Mouse (Mus musculus): ENCODE results near the gene S100a5. TPM values are rescaled to one million over a fixed set of nuclear protein-coding genes. Genes with fewer than 3 reads are reported as not detected.

Gene S100a5
- polyA plus RNA-seq, 1 experiment from 2014 or later, result 0.91 TPM

DNA sequence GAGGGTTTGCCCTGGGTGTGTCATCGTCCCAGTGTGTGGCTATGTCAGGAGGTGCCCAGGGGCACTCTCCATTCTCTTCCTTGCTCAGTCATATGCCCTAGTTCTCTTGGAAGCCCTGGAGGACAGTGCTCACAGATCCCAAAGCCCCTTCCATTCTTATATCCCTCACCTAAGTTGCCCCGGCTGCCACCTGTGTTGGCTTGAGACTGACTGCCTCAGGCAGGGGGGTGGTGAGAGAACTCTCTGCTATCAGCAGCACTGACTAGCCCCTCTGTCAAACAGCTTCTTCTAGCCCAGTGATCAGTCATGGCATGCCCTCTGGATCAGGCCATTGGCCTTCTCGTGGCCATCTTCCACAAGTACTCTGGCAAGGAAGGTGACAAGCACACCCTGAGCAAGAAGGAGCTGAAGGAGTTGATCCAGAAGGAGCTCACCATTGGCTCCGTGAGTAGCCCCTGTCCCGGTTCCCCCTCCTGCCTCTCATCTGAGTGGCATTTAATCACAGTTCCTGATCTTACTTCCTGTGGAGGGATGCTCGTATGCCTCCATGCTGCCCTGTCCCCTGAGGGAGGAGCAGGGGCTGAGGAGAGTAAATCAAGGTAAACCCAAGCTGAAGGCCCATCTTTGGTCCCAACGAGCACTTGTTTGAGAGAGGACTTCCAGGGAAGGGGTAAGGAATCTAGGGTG lies 5.3 kb downstream of the S100a5 start:
- WGBS, result 50% methylated on average over 7 of the region's 7 CpGs
- no peaks in the 10 kb centered on the region for H3K9me3 ChIP-seq
- H3K4me2 ChIP-seq (replicated peaks), result peak overlapping the region; percentile 60
- H3K4me3 ChIP-seq, result 0 out of 2 replicates have a peak overlapping the region, but pooled peaks have one; percentile 31
- H3K27me3 ChIP-seq, result peaks cover 2% of the 10 kb centered on the region; the same call in 1 of the 2 replicates
- no peak overlapping the region for H3K9ac ChIP-seq
- ATAC-seq (ENCODE audit: insufficient number of reproducible peaks, insufficient read depth, low FRiP score, low TSS enrichment), result no peak
- no peak overlapping the region for H3K27ac ChIP-seq
- peaks cover 23% of the 10 kb centered on the region; the same call in 1 of the 2 replicates for H3K4me1 ChIP-seq
- no peaks in the 10 kb centered on the region for H3K36me3 ChIP-seq

DNA sequence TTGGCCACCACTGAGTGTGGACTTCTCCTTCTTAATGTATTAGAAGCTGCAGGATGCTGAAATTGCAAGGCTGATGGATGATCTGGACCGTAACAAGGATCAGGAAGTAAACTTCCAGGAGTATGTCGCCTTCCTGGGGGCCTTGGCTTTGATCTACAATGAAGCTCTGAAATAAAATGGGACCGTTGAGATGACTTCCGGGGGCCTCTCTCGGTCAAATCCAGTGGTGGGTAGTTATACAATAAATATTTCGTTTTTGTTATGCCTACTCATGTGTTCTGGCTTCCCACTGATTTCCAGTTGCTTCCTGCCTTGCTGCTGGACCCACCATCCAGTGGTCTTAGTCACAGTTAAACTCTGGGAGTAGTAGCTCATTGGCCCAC lies 5.8 kb downstream of the S100a5 start:
- no peak overlapping the region for H3K4me2 ChIP-seq (replicated peaks)
- ATAC-seq (ENCODE audit: insufficient number of reproducible peaks, insufficient read depth, low FRiP score, low TSS enrichment), result no peak
- H3K4me3 ChIP-seq, result no peak overlapping the region
- H3K27me3 ChIP-seq, result peaks cover 2% of the 10 kb centered on the region; the same call in 1 of the 2 replicates
- no peaks in the 10 kb centered on the region for H3K36me3 ChIP-seq
- no peak overlapping the region for H3K9ac ChIP-seq
- H3K9me3 ChIP-seq, result no peaks in the 10 kb centered on the region
- H3K27ac ChIP-seq, result no peak overlapping the region
- 85% methylated on average over 6 of the region's 6 CpGs for WGBS
- H3K4me1 ChIP-seq, result peaks cover 23% of the 10 kb centered on the region; the same call in 1 of the 2 replicates

DNA sequence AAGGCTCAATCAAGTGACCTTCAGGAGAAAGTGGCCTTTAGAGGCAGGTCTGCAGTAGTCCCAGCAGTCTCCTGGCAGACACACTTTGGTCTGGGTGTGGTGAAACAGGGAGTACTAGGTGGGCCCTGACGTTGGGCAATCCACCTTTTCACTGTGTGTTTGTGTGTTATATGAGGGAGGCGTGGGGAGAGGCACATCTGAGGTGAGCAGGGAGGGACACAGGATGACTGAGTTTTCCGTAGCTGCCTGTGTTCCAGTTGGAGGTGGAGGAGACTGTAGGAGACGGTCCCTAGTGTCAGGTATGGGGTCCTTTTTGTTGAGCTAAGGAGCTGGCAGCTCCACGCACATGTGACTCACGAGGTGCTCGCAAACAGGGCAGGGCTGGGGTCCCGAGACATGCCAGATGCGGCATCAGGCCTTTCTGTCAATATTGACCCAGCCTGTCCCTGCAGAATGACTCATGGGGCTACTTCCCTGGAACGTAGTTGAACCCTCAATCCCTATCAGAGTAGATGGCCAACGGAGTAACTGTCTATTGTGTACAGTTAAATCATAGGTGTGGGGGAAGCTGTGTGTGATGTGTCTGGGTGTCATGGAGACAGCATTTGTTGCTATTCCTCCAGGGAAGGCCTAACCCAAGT lies 6.4 kb downstream of the S100a5 start:
- H3K27me3 ChIP-seq, result peaks cover 2% of the 10 kb centered on the region; the same call in 1 of the 2 replicates
- no peak overlapping the region for H3K4me3 ChIP-seq
- peaks cover 23% of the 10 kb centered on the region; the same call in 1 of the 2 replicates for H3K4me1 ChIP-seq
- no peak overlapping the region for H3K9ac ChIP-seq
- no peaks in the 10 kb centered on the region for H3K9me3 ChIP-seq
- no peaks in the 10 kb centered on the region for H3K36me3 ChIP-seq
- no peak overlapping the region for H3K4me2 ChIP-seq (replicated peaks)
- 81% methylated on average over 11 of the region's 11 CpGs for WGBS
- ATAC-seq (ENCODE audit: insufficient number of reproducible peaks, insufficient read depth, low FRiP score, low TSS enrichment), result no peak
- H3K27ac ChIP-seq, result no peak overlapping the region

DNA sequence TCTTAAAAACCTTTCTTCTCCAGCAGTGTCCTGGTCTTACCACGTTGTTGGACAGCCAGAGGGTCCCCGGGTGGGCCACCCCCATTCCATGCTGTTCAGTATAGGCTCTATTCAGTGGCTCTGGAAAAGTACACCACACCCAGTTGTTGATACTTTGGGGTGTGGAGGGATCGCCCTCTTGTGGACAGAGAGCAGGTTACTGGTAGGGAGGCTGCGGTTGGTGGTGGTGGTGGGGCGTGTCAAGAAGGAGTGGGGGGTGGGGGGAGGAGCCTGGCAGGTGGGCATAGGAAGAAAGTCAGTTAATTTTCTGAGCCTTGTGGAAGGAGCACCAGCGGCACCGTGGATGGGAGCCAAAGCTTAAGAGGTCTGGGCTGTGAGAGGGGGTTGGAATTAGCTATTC lies 7.1 kb downstream of the S100a5 start:
- H3K9me3 ChIP-seq, result no peaks in the 10 kb centered on the region
- H3K36me3 ChIP-seq, result no peaks in the 10 kb centered on the region
- H3K4me1 ChIP-seq, result peaks cover 23% of the 10 kb centered on the region; the same call in 1 of the 2 replicates
- H3K9ac ChIP-seq, result no peak overlapping the region
- peak; percentile 65; the same call in 1 of the 2 replicates for ATAC-seq (ENCODE audit: insufficient number of reproducible peaks, insufficient read depth, low FRiP score, low TSS enrichment)
- no peak overlapping the region for H3K27ac ChIP-seq
- peaks cover 2% of the 10 kb centered on the region; the same call in 1 of the 2 replicates for H3K27me3 ChIP-seq
- 11% methylated on average over 7 of the region's 7 CpGs for WGBS
- no peak overlapping the region for H3K4me3 ChIP-seq
- H3K4me2 ChIP-seq (replicated peaks), result no peak overlapping the region

DNA sequence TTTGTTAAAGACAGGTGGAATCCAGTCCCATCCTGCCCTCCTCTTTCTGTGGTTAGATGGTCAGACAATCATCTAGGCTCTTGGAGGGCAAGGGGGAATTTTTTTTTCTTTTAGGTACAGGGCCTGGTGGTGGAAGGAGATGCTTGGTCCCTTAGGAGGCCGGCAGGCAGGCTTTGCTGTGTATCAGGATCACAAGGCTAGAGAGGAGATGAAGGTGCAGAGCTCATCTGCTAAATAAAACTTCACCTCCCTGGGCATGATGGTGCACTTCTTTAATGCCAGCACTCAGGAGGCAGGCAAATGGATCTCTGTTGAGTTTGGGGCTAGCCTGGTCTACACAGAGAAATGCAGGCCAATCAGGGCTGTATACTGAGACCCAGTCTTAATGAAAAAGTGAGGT lies 7.6 kb downstream of the S100a5 start:
- no peak for ATAC-seq (ENCODE audit: insufficient number of reproducible peaks, insufficient read depth, low FRiP score, low TSS enrichment)
- H3K27me3 ChIP-seq, result peaks cover 2% of the 10 kb centered on the region; the same call in 1 of the 2 replicates

DNA sequence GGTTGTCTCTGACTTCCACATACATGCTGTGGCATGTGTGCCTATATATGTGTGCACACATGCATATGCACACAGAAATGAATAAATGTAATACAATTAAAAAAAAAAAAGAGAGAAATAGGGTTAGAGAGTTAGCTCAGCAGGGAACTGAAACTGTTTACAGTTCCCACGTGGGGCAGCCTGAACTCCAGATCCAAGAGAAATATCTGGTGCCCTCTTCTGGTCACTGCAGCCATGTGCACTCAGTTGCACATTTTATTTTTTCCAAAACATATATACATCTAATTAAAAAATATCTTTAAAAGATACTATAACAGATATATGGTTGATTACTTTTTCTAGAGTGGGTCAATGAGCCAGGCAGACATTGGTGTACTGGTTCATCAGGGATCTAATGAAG lies 9.3 kb downstream of the S100a5 start:
- 16% methylated on average over 1 of the region's 1 CpGs for WGBS
- Histone ChIP-seq H3K27me3 (peaks cover 2% of the 10 kb centered on the region; the same call in 1 of the 2 replicates), H3K9ac (no peak overlapping the region), H3K9me3 (no peaks in the 10 kb centered on the region), H3K4me2 (replicated peaks) (no peak overlapping the region), H3K4me3 (no peak overlapping the region), H3K36me3 (no peaks in the 10 kb centered on the region), H3K4me1 (peaks cover 19% of the 10 kb centered on the region; the same call in 1 of the 2 replicates), H3K27ac (no peak overlapping the region)
- no peak for ATAC-seq (ENCODE audit: insufficient number of reproducible peaks, insufficient read depth, low FRiP score, low TSS enrichment)

More for the DNA sequence above, 7.6 kb downstream of the S100a5 start:
- Histone ChIP-seq H3K9me3 (no peaks in the 10 kb centered on the region), H3K4me2 (replicated peaks) (no peak overlapping the region), H3K4me1 (peaks cover 19% of the 10 kb centered on the region; the same call in 1 of the 2 replicates), H3K4me3 (no peak overlapping the region), H3K36me3 (no peaks in the 10 kb centered on the region), H3K27ac (no peak overlapping the region), H3K9ac (no peak overlapping the region)
- 68% methylated on average over 1 of the region's 1 CpGs for WGBS

DNA sequence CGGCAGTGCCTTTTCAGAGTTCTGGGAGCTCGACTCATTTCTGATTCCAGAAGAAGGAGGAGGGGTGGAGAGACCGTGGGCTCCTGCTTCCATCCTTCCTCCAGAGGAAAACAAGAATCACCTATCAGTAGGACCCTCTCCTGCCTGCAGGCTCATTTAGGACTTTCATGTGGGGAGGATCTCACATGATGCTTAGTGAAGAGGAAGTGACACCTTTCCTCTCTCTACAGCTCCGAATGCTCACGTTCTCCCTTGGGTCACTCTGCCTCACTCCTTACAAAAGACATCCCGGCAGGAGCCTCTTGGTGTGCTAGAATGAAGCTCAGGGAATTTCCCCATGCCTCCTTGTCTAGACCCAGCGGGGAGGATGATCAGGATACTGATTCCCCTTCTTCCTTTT lies 13.2 kb downstream of the S100a5 start:
- no peak overlapping the region for H3K4me3 ChIP-seq
- H3K4me1 ChIP-seq, result peaks cover 13% of the 10 kb centered on the region
- no peaks in the 10 kb centered on the region for H3K9me3 ChIP-seq
- no peak overlapping the region for H3K27ac ChIP-seq
- H3K36me3 ChIP-seq, result no peaks in the 10 kb centered on the region
- H3K27me3 ChIP-seq, result no peaks in the 10 kb centered on the region
- no peak overlapping the region for H3K9ac ChIP-seq
- H3K4me2 ChIP-seq (replicated peaks), result no peak overlapping the region
- WGBS, result 50% methylated on average over 7 of the region's 7 CpGs
- no peak for ATAC-seq (ENCODE audit: insufficient number of reproducible peaks, insufficient read depth, low FRiP score, low TSS enrichment)

DNA sequence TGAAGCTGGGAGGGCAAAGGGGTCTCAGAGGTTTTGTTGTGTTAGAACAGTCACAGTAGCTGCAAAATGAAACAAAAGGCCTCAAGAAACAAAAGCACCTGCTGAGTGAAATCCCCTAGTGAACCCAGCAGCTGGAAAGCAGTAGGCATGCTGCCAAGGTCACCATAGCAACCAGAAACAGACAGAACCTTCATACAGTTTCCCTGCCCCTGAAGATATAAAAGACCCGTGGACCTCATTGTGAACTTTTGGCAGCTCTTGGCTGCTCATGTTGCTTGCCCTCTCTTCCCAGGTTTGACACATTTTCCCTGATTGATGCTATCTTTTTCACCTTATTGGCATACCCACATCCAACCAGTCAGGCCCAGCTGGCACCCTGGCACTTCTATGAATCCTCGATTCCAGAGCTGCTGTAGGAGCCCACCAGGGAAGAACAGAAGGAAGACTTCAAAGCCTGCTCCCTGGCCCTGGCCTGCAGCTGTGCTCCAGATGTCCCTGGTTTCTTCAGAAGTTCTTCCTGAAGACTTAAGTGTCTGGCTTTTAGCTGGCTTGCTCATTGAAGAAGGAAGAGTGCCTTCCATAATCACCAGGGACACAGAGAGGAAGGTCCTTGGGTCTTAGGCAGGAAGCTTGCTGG lies 15.2 kb downstream of the S100a5 start:
- H3K9ac ChIP-seq, result no peak overlapping the region
- no peaks in the 10 kb centered on the region for H3K36me3 ChIP-seq
- WGBS, result 9% methylated on average over 2 of the region's 2 CpGs
- H3K4me3 ChIP-seq, result no peak overlapping the region
- no peak for ATAC-seq (ENCODE audit: insufficient number of reproducible peaks, insufficient read depth, low FRiP score, low TSS enrichment)
- H3K4me2 ChIP-seq (replicated peaks), result no peak overlapping the region
- no peaks in the 10 kb centered on the region for H3K9me3 ChIP-seq
- H3K4me1 ChIP-seq, result peaks cover 13% of the 10 kb centered on the region
- H3K27me3 ChIP-seq, result no peaks in the 10 kb centered on the region
- peak overlapping the region; percentile 14; the same call in 1 of the 2 replicates for H3K27ac ChIP-seq

DNA sequence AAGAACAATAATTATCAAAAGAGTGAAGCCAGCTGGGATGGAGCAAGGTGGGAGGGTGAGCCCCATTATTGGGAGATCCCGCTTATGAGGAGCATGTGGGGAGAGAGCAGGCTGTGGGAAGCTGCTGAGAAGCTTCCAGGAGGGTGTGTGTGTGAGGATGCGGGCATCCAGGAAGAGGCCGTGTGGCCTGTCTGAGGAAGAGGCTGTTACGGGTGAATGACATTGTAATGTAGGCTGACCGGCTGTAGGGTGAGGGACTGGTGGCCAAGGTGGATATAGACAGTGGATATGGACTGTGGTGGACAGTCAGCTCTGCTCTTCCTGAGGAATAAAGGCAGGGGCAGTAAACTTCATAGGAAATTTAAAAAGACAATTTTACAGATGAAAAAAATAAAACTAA lies 17.2 kb downstream of the S100a5 start:
- Histone ChIP-seq H3K4me2 (replicated peaks) (no peak overlapping the region), H3K9me3 (no peaks in the 10 kb centered on the region), H3K36me3 (no peaks in the 10 kb centered on the region), H3K4me1 (peaks cover 13% of the 10 kb centered on the region), H3K9ac (no peak overlapping the region), H3K4me3 (no peak overlapping the region), H3K27me3 (no peaks in the 10 kb centered on the region), H3K27ac (no peak overlapping the region)
- 77% methylated on average over 5 of the region's 5 CpGs for WGBS
- ATAC-seq (ENCODE audit: insufficient number of reproducible peaks, insufficient read depth, low FRiP score, low TSS enrichment), result no peak

DNA sequence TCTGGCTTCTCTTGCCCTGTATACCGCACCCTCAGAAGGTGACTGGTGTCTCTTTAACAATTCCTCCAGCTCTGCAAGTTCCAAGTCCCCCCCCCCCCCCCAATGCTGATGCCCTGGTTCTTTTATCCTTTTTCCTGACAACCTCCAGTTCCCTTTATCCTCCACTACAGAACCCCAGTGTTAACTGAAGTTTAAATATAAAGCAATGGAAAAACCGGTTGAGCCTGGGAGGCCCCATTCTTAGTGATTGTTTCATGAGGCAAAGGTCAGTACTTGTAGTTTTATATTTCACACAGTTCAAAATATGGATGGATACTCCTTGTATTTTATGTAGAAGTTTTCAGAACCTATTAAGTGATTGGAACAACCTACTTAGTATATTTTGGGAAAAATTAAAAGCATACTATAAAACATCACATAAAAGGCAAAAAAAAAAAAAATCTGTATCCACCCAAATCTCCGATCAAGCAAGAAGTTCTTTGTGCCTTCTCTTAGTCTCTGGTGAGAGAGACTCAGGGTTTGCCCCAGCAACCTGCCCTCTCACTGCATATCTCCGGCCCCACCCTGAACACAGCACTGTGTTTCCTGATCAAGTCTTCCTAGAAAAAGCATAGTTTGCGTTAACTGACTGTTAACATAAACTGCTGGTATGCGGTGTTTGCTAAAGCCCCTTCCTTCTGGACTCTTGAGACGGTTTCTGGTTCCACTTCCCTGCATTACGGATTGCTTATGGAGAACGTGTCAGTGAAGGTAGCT lies 18.1 kb downstream of the S100a5 start:
- H3K27ac ChIP-seq, result no peak overlapping the region
- WGBS, result 72% methylated on average over 9 of the region's 9 CpGs
- no peaks in the 10 kb centered on the region for H3K27me3 ChIP-seq
- no peak overlapping the region for H3K4me2 ChIP-seq (replicated peaks)
- peaks cover 13% of the 10 kb centered on the region for H3K4me1 ChIP-seq
- H3K9me3 ChIP-seq, result no peaks in the 10 kb centered on the region
- no peak overlapping the region for H3K9ac ChIP-seq
- H3K36me3 ChIP-seq, result no peaks in the 10 kb centered on the region
- H3K4me3 ChIP-seq, result no peak overlapping the region
- ATAC-seq (ENCODE audit: insufficient number of reproducible peaks, insufficient read depth, low FRiP score, low TSS enrichment), result no peak

DNA sequence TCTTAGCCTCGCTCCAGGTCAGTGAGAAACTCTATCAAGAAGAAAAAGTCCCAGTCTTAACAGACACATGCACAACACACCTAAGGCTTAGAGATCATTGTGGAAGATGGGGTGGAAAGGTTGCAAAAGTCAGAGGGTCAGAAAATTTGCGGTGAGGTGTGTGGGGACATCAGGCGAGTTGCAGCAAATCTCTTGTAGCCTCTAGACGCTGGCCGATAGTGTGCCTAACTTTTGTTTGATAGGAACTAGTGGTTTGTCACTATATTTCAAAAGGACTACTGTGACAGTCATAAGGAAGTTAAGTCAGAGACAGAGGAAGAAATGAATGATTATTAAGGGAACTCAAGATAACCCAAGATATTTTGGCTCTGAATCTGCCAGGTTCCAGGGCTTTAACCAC lies 19.0 kb downstream of the S100a5 start:
- Histone ChIP-seq H3K27ac (no peak overlapping the region), H3K9me3 (no peaks in the 10 kb centered on the region), H3K4me3 (no peak overlapping the region), H3K36me3 (no peaks in the 10 kb centered on the region), H3K27me3 (no peaks in the 10 kb centered on the region), H3K4me2 (replicated peaks) (no peak overlapping the region), H3K9ac (no peak overlapping the region), H3K4me1 (peaks cover 13% of the 10 kb centered on the region)
- WGBS, result 93% methylated on average over 5 of the region's 5 CpGs
- no peak for ATAC-seq (ENCODE audit: insufficient number of reproducible peaks, insufficient read depth, low FRiP score, low TSS enrichment)

Data from embryonic facial prominence, embryonic 12.5 days (tissue).